Mouse (Mus musculus) lung, postnatal 4 days (tissue): ENCODE data around the gene Parp14.

Source experiments
- DNase-seq, 2 experiments: peaks; one replicate each; pipeline ENCODE4 v3.0.0; 2021

The Parp14 gene

GRCm38 (mm10) chr16:35869656-35870055 is 1.7 kb downstream of the Parp14 start:
- no peak for DNase-seq

GRCm38 (mm10) chr16:35869126-35869525 is 2.2 kb downstream of the Parp14 start:
- DNase-seq, result peak in 1 of 2 experiments; percentile 26

GRCm38 (mm10) chr16:35867726-35868125 is 3.6 kb downstream of the Parp14 start:
- no peak for DNase-seq

- DNase-seq, result no peak
Observed at GRCm38 (mm10) chr16:35862057-35862456, 9.3 kb downstream of the Parp14 start.

GRCm38 (mm10) chr16:35860236-35860635 is 11.1 kb downstream of the Parp14 start:
- peak; percentile 16 to 67 for DNase-seq

- no peak for DNase-seq
Observed at GRCm38 (mm10) chr16:35856766-35857165, 14.6 kb downstream of the Parp14 start.

GRCm38 (mm10) chr16:35855846-35856245 is 15.5 kb downstream of the Parp14 start:
- no peak for DNase-seq

GRCm38 (mm10) chr16:35847138-35847537 is 24.2 kb downstream of the Parp14 start:
- DNase-seq, result no peak

- peak in 1 of 2 experiments; percentile 39 for DNase-seq
Observed at GRCm38 (mm10) chr16:35839680-35840079, 31.7 kb downstream of the Parp14 start.

- DNase-seq, result no peak
Observed at GRCm38 (mm10) chr16:35834653-35835052, 36.7 kb downstream of the Parp14 start.

- DNase-seq, result no peak
Observed at GRCm38 (mm10) chr16:35832926-35833325, 38.4 kb downstream of the Parp14 start.

- DNase-seq, result no peak
Observed at GRCm38 (mm10) chr16:35829999-35830398, 41.3 kb downstream of the Parp14 start.

GRCm38 (mm10) chr16:35817255-35818089 is 53.9 kb downstream of the Parp14 start:
- DNase-seq, result peak; percentile 74 to 87

GRCm38 (mm10) chr16:35813119-35813518 is 58.2 kb downstream of the Parp14 start:
- DNase-seq, result no peak

- DNase-seq, result no peak
Observed at GRCm38 (mm10) chr16:35808838-35809237, 62.5 kb downstream of the Parp14 start.

GRCm38 (mm10) chr16:35807663-35807992 is 63.7 kb downstream of the Parp14 start:
- no peak for DNase-seq

- DNase-seq, result no peak
Observed at GRCm38 (mm10) chr16:35806973-35807662, 64.2 kb downstream of the Parp14 start.

- DNase-seq, result no peak
Observed at GRCm38 (mm10) chr16:35803723-35804122, 67.6 kb downstream of the Parp14 start.

GRCm38 (mm10) chr16:35802163-35802562 is 69.2 kb downstream of the Parp14 start:
- DNase-seq, result peak in 1 of 2 experiments; percentile 44

- DNase-seq, result no peak
Observed at GRCm38 (mm10) chr16:35791962-35792521, 79.3 kb downstream of the Parp14 start.

GRCm38 (mm10) chr16:35788330-35788729 is 83.0 kb downstream of the Parp14 start:
- no peak for DNase-seq

GRCm38 (mm10) chr16:35787568-35788189 is 83.7 kb downstream of the Parp14 start:
- no peak for DNase-seq

GRCm38 (mm10) chr16:35787163-35787562 is 84.2 kb downstream of the Parp14 start:
- DNase-seq, result no peak
